Mouse (Mus musculus): ENCODE results near the gene Sptssa.

The Sptssa gene

GRCm38 (mm10) chr12:54654741-54655140 is 1.6 kb downstream of the Sptssa start:
- no peak for DNase-seq

DNA sequence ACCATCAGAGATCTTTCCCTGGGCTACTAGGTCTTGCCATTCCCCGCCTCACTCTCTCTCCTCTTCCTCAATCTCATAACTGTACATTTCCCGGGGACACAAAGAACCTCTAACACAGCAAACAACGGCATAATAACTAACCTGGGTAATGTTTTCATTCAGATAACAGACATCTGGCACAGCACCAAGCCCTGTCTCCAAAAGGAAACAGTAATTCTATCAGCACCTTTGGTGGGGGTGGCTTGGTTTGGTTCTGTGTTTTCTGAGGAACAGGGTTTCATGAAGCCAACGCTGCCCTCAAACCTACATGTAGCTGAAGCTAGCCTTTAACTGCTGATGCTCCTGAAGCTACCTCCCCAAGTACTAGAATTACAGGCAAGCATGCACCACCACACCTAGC is 2.2 kb downstream of the Sptssa start:
- DNase-seq = peak; percentile 48

- peak; percentile 44 for DNase-seq
Measured at GRCm38 (mm10) chr12:54652346-54652745, 4.0 kb downstream of the Sptssa start.

DNA sequence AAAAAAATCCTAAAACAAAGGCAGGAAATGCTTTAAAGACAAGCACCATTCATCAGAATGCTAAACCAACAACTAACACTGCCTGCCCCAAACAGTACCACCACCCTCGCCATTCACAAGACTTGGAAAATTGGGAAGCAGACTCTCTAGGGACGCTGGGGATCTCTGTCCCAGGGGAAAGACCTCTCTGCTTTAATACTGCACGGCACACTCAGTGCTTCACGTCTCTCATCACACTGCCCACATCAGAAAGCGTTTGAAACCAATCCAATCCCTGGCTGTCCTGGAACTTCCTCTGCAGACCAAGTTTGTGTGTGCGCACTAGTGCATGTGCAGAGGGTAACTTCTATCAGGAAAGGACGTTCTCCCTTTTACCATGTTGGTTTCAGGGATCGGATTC is 4.6 kb downstream of the Sptssa start:
- peak; percentile 26 for DNase-seq

- DNase-seq = no peak
Measured at GRCm38 (mm10) chr12:54651158-54651557, 5.2 kb downstream of the Sptssa start.

GRCm38 (mm10) chr12:54644947-54645346 is 11.4 kb downstream of the Sptssa start:
- no peak for DNase-seq

GRCm38 (mm10) chr12:54643320-54643892 is 13.0 kb downstream of the Sptssa start:
- no peak for DNase-seq

- no peak for DNase-seq
Measured at GRCm38 (mm10) chr12:54641374-54641773, 15.0 kb downstream of the Sptssa start.

DNA sequence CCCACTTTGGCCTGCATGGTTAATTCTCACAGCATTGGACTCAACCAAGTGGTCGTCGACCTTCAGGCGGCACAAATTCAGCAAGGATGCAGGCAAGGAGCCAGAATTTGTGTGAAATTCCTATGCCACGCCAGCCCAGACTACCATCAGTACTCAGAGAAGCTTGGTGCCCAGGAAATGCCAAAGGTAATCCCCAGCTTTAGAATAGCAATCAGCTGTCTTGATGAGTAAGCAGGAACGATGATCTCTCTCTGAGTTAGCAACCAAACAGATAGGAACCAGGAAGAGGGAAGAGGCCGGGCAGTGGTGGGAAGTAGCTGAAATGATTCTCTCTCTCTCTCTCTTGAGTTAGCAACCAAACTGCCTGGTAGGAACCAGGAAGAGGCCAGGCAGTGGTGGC is 16.1 kb downstream of the Sptssa start:
- no peak for DNase-seq

- no peak for DNase-seq
Measured at GRCm38 (mm10) chr12:54637033-54637432, 19.3 kb downstream of the Sptssa start.

DNA sequence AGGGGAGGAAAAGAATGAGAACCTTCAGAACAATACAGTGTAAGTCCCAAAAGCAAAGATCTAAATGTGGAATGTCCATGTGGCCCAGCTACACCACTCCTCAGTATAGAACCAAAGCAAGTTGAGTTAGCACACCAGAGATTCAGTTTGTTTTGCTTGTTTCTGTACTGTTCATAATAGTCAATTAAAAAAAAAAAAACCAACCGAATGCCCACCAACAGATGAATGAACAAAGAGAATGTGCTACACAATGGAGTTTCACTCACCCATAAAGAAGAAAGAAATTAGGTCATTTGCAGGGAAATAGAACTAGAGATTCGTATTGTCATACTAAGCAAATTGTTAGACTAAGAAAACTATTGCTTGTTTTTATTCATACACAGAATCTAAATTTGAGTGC is 24.2 kb downstream of the Sptssa start:
- DNase-seq = no peak

DNA sequence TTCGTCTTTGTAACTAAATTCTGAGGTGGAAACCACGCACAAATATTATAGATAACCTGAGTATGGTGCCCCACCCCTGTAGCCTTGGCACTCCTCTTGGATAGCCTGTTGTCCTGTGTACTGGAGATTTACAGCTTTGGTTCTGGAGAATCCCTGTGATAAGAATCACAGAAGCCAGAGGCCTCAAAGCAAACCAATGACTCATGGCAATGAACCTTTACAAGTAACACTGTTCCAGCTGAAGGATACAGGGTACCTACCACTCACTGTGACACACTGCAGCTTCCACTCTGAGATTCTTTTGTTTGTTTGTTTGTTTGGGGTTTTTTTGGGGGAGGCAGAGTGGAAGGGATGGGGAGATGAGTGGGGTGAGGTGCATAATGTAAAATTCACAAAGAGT is 34.4 kb downstream of the Sptssa start:
- no peak for DNase-seq

DNA sequence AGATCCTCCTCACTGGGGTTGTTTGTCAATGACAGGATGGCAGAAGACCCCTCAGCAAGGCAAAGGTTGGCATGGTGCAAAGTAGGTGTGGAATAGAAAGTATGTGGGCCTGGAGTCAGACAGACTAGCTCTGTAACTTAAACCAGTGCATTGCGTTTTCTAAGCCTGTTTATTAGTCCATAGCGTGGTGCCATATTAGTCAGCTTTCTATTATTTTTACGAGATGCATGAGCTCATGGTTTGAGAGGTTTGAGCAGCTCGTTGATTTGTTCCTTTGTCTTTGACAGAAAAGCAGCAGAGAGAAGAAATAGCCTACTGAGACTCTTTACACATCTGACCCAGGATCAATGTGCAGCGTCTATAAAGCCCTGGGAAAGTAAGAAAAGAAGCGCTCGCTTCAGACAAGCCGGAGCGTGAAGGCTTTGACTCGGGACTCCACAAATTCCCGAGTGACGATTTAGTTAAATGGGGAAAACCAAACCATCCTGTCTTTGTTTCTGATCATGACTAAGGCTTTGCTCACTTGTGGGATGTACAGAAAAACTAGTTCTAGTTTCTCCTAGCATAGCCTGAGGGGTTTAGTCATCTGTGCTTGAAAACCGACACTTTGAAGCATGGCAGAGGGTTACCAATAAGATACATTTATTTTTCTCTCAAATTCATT is 36.2 kb downstream of the Sptssa start:
- no peak for DNase-seq

DNA sequence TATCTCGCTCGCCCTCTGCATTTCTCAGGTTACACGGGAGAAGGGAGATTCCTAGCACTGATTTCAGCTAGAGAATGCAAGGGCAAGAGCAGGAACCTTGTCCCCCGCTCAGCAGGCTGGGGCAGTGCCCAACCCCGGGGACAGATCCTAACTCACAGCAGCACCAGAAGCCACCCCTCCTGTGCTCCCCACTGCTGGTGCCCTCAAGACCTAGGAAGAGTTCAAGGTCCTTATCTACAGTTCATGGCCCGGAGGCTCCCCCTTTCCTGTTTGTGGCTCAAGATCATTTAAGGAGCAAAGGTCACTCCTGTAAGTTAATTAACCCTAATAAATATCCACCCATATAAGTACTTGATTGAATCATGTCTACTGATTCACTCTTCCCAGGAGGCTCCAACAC is 47.4 kb downstream of the Sptssa start:
- no peak for DNase-seq

- DNase-seq = no peak
Measured at GRCm38 (mm10) chr12:54605203-54605602, 51.2 kb downstream of the Sptssa start.

DNA sequence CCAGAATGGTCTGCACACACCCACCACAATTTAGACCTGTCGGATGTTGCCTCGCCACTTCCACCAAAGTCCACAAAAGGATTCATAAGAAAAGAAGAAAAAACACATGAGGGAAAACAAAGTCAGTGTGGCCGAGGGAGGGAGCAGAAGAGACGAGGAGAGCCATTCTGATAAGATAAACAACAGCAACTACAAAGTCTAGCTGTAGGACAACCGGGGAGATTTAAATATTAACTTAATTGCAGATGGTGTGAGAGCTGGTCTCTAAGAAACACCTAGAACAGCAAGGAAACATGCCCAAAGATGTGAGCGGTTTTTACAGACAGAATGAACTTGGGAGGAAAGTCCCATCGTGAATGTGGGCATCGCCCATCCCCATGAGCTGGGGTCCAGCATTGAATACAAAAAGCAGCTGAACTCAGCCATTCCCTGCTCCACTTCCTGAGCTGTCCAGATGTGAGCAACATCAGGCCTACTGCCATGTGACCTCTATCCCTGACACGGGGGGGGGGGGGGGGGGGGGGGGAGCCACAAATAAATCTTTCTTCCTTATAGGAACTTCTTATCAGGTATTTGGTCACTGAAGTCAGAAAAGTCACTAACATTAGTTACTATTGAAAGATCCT is 52.7 kb downstream of the Sptssa start:
- no peak for DNase-seq

DNA sequence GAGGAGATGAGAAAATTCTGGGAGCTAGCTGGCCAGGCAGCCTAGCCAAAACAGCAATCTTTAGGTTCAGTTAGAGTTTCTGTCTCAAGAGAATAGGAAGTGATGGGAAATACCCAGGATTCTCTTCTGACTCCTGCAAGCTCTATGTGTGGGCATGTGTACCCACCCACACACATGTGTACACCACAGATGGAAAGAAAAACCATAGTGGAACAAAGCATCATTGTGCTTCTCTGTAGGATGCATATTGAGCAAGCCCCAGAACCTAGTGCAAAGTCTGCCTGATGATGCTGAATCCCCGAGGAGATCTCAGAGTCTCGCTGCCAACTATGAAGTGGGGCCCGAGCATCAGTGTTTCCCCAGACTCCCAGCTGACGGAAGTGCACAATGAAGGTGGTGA is 55.9 kb downstream of the Sptssa start:
- DNase-seq = no peak

DNA sequence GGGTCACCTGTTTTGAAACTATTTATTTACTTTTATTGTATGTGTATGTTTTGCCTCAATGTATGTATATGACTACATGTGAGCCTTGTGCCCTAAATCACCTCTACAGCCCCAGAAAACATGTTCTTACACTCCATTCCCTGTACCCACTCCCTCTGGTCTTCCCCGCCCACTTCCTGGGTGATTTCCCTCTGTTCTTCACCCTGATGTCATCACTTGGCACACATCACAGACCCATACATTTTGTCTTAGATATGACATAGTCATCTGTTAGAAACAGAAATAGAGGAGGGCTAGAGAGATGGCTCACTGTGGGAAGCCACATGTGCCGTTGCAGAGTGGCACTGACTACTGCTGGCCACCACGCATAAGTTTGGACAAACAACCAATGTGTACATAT is 58.0 kb downstream of the Sptssa start:
- no peak for DNase-seq

DNA sequence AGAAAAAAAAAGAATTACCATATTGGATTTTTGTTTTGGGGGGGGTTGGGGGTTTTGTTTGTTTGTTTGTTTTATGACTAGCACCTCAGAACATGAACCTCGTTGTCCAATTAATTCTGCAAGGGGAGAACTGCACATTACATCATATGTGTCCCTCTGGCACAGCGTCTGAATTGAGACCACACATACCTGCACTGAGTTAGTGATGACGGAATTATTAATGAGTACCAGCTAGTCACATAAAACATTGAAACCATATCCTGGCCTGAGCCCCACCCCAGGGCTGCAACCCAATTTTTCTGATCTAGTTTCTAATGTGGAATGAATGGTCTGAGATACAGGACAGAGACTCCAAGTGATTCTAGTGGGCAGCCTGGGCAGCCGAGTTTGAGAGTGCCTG is 59.7 kb downstream of the Sptssa start:
- no peak for DNase-seq
